Mouse (Mus musculus): ENCODE measurements around the gene Mesp2.
"Not testable (repeated sequence)": the region's sequence is repeated elsewhere in the genome, so short reads cannot be mapped to it uniquely, and the experiment has no call there.

Gene Mesp2

DNA sequence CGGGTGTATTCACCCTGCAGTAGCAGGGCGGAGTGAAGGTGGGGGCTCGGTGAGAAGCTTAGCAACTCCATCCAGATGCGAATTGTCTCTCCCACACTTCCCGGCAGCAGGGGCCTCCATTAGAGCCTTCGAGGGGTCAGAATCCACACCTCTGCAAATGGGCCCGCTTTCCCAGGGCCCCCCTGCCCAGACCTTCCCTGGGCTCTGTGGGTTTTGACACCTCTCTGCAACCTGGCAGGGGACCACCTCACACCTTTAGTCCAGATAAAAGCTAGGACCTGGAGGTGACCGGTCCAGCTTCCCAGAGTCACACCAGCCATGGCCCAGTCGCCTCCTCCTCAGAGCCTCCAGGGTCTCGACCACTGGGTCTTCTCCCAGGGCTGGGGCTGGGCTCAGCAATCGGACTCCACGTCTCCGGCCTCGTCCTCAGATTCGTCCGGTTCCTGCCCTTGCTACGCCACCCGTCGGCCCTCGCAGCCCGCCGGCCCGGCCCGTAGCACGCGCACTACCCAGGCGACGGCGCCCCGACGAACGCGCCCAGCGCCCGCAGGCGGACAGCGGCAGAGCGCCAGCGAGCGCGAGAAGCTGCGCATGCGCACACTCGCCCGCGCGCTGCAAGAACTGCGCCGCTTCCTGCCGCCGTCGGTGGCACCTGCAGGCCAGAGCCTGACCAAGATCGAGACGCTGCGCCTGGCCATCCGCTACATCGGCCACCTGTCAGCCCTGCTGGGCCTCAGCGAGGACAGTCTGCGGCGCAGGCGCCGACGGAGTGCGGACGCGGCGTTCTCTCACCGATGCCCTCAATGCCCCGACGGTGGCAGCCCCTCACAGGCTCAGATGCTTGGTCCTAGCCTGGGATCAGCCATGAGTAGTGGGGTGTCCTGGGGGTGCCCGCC is at the start of gene Mesp2:
TSS of gene Mesp2 (plus strand) at position 117 of the 896 bp plus-strand sequence.
- no peak for DNase-seq (ENCODE audit: low read depth)

GRCm38 (mm10) chr7:79761124-79761876 is 49.2 kb upstream of the Mesp2 start:
- no peak for DNase-seq (ENCODE audit: low read depth)

DNA sequence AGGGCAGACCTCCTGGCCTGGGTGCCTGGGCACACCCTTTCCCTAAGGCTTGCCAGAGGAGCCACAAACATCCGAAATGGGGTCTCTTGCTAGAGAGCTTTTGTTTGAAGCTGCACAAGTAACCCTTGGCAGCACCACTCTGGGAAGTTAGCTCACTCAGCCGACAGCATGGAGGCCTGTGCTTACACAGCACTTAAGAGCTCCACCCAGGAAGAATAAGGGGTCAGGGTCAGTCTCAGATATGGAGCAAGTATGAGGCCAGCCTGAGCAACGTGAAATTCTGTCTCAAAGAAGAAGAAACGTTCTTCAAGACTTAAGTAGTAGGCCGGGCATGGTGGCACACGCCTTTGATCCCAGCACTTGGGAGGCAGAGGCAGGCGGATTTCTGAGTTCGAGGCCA is 48.4 kb upstream of the Mesp2 start:
- no peak for DNase-seq (ENCODE audit: low read depth)

DNA sequence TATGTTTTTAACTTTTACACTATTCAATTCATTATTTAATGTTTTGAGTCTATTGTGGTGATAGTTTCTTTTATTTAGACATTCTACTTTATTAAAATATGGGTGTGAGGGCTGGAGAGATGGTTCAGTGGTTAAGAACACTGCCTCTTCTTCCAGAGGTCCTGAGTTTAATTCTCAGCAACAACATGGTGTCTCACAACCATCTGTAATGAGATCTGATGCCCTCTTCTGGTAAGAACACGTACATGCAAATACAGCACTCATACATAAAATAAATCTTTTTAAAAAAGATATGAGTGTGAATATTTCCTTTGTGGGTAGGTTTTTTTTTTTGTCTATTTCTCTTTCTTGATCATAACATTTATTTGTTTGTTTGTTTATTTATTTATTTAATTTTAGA is 44.5 kb upstream of the Mesp2 start:
- DNase-seq (ENCODE audit: low read depth): no peak

DNA sequence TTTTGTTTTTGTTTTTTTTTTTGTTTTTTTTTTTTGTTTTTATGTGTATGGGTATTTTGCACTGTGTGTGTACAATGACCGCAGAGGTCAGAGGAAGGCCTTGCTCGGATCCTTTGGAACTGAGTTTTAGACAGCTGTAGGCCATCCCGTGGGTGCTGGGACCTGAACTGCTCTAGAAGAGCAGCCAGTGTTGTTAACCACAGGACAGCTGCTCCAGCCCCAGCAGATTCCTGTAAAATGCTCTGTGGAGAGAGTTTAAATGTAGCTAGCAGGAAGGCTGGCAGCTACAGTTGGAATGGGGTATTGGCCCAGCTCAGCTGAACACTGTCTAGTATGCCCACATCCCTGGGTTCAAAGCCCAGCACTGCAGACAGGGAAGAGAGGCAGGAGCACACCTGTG is 40.9 kb upstream of the Mesp2 start:
- DNase-seq (ENCODE audit: low read depth): no peak

DNA sequence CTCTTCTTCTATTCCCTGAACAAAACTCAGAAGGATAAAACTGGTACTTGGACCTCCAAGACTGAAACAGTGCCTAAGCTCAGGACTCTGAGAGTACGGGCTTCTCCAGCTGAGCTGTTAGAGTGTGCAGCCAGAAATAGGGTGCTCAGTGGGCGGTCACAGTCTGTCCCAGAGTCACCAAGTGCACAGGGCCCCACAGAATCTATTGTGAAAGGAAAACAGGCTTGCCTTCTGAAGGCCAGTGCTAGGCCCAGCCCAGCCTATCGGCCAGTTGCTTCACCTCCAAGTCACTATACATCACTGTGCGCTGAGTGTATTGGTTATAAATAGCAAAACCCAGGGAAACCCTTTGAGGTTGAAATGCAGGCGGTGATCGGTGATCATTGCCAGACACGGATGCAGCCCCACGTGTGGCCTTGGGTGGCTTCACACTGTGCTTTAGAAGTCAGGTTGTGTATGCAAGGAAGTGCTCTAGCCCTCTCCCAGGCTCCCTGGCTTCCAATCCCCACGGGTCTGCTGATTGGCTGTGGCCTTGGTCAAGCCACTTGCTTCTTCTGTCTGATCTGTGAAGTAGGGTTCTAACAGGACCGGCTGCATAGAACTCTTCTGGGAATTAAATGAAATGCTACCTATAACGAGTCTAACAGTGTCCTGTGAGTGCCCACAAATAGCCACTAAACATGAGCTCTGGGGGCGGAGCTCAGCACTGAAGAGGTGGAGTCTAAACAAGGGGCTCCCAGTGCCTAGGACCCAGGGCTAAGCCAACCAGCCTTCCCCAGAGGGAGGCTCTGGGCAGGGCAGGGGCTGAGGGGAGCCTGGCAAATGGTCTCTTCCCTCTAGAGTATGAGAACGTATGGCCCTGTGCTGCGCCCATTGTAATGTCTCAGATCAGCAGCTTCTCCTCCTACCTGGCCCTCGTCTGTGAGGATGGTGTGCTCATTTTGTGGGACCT is 38.7 kb upstream of the Mesp2 start:
- DNase-seq (ENCODE audit: low read depth): no peak

DNA sequence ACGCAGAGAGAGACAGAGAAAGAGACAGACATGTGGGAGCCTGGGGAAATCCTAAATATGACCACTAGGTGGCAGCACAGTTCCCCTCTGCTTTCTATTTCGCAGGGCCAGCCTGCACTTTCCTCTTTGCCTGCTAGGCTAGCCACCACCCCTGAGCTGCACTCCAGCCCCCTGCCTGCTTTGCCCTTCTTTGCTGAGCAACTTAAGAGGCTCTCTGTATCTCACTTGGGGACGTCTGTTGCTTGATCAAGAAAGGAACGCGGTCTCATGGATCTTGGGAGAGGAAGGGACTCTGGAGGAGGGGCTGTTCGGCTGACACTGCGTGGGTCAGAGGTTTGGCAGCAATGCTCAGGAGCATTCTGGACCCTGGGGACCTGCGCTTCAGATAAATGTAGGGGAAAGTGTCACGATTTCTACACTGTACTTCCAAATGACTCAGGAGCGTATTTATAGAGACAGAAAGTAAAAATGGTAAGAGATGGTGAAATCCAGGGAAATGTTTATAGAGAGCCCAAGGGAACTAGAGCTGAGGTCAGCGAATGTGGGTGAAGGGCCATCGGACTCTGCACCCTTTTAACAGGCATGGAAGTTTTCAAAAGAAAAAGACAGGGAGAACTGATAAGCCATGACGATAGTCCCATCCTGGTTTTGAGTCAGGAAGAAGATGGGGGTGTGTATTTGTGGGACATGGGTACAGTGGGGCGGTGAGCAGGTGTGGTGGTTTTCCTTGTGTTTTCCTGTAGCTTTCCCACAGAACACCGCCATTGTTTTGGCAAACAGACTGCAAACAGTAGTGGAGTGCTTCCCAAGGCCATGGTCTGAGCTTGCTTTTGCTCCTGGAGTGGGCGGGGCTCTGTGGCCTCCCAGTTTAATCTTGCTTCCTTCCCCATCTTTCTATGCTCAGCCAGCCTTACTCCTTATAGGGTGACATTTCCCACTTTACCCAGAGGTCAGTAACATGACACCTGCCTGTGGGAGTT is 29.6 kb upstream of the Mesp2 start:
- DNase-seq (ENCODE audit: low read depth): no peak

GRCm38 (mm10) chr7:79781826-79782515 is 28.6 kb upstream of the Mesp2 start:
- DNase-seq (ENCODE audit: low read depth): no peak

GRCm38 (mm10) chr7:79782516-79782855 is 28.0 kb upstream of the Mesp2 start:
- DNase-seq (ENCODE audit: low read depth): no peak

DNA sequence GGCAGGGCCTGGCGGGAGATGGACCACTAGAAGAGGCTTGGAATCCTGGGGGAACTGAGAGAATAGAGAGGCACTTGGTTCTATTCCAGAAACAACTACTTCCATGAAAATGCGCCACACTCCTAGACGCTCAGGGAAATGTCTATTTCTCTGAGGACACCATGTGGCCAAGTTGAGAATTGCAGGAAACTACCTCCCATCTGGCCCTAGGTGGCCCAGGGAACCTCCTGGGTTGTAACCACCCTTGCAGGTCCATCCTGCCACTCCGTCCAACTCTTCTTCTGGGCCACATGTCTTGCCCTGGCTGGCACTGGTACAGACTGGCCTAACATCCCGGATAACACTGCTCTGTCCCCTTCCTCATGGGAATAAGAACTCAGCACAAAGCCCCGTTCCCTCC is 24.2 kb upstream of the Mesp2 start:
- no peak for DNase-seq (ENCODE audit: low read depth)

GRCm38 (mm10) chr7:79789812-79790211 is 20.7 kb upstream of the Mesp2 start:
- DNase-seq (ENCODE audit: low read depth): not testable (repeated sequence)

GRCm38 (mm10) chr7:79792635-79793421 is 17.7 kb upstream of the Mesp2 start:
- no peak for DNase-seq (ENCODE audit: low read depth)

DNA sequence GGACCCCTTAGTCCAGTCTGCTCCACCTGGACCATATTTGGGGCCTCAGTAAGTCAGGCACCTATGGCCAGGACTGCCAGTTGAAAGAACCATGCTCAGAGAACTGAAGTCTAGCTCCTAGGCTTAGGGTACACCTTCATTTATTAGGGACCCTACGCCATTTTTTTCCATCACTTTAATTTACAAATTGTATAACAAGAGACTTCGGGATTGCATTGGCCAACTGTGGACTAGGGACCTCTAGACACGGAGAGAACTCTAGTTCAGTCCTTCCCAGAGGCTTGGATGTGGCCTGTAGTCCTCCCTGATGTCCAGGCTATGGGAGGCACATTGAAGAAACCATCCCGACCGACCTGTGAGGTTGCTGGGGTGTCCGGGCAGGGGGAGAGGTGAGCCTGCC is 16.8 kb upstream of the Mesp2 start, which contains the start of gene Mesp1:
TSS of gene Mesp1 (minus strand) at position 101 of the 400 bp plus-strand sequence.
- no peak for DNase-seq (ENCODE audit: low read depth)

- DNase-seq (ENCODE audit: low read depth): no peak
Measured at GRCm38 (mm10) chr7:79798606-79799005, 11.9 kb upstream of the Mesp2 start.

DNA sequence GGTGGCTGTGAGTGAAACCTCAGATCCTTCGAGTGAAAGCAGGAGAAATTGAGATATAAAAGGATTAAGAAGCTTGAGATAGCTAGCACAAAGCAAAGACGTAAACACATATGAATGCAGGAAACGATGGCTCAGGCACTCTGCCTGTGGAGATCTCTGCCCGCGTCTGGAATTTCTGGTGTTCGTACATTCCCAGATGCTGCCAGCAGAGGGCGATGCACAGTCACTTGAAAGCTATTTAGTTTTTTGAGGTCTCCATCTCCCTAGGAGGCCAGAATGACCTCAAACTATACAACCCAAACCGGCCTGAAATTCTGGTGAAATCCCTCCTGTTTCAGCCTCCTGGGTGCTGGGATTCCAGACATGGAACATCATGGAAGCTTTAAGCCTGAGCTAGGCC is 11.5 kb upstream of the Mesp2 start:
- no peak for DNase-seq (ENCODE audit: low read depth)

DNA sequence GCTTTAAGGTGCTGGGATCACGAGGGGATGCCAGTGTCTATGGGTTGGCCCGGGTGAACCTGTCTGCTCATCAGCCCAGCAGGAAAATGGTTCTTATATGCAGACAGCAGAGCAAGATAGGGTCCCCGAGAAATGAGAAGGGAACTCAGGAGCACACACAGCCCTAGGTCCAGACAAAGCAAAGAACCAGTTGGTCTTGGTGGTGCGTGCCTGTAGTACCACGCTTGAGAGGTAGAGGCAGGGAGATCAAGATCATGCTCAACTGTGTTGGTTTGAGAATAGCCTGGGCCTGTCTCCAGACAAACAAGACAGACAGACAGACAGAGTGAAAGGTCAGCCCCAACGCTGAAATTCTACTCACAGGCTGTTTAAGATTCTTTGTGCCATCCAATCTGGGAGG is 11.0 kb upstream of the Mesp2 start:
- no peak for DNase-seq (ENCODE audit: low read depth)

- no peak for DNase-seq (ENCODE audit: low read depth)
Measured at GRCm38 (mm10) chr7:79800336-79800735, 10.2 kb upstream of the Mesp2 start.

GRCm38 (mm10) chr7:79801391-79801790 is 9.1 kb upstream of the Mesp2 start:
- DNase-seq (ENCODE audit: low read depth): no peak

- DNase-seq (ENCODE audit: low read depth): no peak
Measured at GRCm38 (mm10) chr7:79802037-79802436, 8.5 kb upstream of the Mesp2 start.

Measured in fibroblast of lung, adult 2 months (primary cell).